Mouse (Mus musculus) brain, embryonic 14.5 days (tissue): ENCODE data around the gene Mapkapk2.

Experiments
- CTCF ChIP-seq: fragments of 200-500 bp; IDR thresholded peaks from 2 replicates; pipeline ENCODE4 v1.5.1; 2012; ENCODE audit warnings: inconsistent platforms, mild to moderate bottlenecking, moderate library complexity, borderline replicate concordance; ENCODE audit not compliant: insufficient read depth, insufficient read length; ENCODE audit errors: extremely low read depth
- POLR2A ChIP-seq: fragments of 200-500 bp; IDR thresholded peaks from 2 replicates; pipeline ENCODE4 v1.6.1; 2012; ENCODE audit warnings: mild to moderate bottlenecking, inconsistent platforms, borderline replicate concordance; ENCODE audit not compliant: poor library complexity, insufficient read depth, insufficient read length, severe bottlenecking; ENCODE audit errors: extremely low read depth

GRCm38 (mm10) chr1:131138191-131139016 lies 40.8 kb upstream of the Mapkapk2 start, which contains the start of gene Dyrk3:
- TF ChIP-seq CTCF (peak; percentile 31; the same call in 1 of the 2 replicates), POLR2A (peak; percentile 58)
